Mouse (Mus musculus): Measurements from ENCODE around the gene Hnrnpab.

DNA sequence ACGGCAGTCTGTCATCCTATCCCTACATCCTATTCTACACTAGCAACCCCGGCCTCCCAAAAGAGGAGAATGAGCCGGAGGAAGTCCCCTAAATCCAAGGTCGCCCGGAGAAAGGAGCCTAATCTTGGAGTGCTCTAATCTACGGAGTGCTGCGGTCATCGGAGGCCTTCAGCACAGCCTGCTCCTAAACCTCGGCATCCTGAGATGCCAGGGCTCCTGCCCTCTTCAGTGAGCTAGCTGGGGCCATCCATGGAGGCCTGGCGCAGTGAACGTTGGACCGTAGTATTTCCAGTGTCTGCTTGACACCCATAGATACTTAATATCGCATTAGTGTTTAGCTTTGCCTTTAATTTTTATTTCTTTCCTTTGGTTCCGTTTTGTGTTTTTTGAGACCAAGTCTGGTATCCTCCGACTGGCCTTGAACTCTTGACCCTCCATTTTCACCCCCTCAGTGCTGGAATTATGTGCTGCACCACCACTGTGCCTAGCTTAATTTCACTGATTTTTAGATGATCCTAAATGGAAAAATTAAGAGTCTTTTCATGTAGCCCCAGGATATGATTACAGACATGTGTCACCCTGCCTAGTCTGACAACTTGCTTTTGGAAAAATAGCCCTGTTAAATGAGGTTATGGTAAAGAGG is 570 bp upstream of the Hnrnpab start:
- no peak for TF ChIP-seq CTCF (conservative IDR thresholded peaks at IDR 0.05; ENCODE audit: low read length)
- TF ChIP-seq POU5F1 (IDR thresholded peaks at IDR 0.05; ENCODE audit: borderline replicate concordance, low read length): no peak
- no peak for TF ChIP-seq NANOG (IDR thresholded peaks at IDR 0.05; ENCODE audit: borderline replicate concordance, low read length)
